Mouse (Mus musculus): Measurements from ENCODE around the gene Impdh2. TPM values are rescaled to one million over a fixed set of nuclear protein-coding genes. Genes with fewer than 3 reads are reported as not detected.
A peak's percentile ranks its signal among the peaks of the same experiment; 100 is the strongest.

Gene Impdh2
- polyA plus RNA-seq (2011; ENCODE audit: insufficient read depth, insufficient read length, low read depth, missing spikeins), result 387 and 445 TPM in 2 replicates

- H3K9ac ChIP-seq (ENCODE audit: low read depth, poor library complexity, severe bottlenecking), result peak within 1 kb of the TSS; percentile 88
- no peaks in the 10 kb centered on the region for H3K27me3 ChIP-seq (ENCODE audit: control insufficient read depth, insufficient read depth, low read length, poor library complexity, severe bottlenecking)
- H3K27ac ChIP-seq (ENCODE audit: insufficient read depth, low read length), result peak within 1 kb of the TSS; percentile 3; the same call in 1 of the 2 replicates
- H3K4me1 ChIP-seq (ENCODE audit: control insufficient read depth, insufficient read depth, low read length), result no peaks in the 10 kb centered on the region
- H3K36me3 ChIP-seq (ENCODE audit: control insufficient read depth, insufficient read depth, low read length, poor library complexity, severe bottlenecking), result peaks cover 72% of the 10 kb centered on the region
- TF ChIP-seq POLR2A (IDR thresholded peaks at IDR 0.05; ENCODE audit: insufficient read depth, low read length), result peak; percentile 80
- peak; percentile 62; the same call in 1 of the 2 replicates for TF ChIP-seq EP300 (IDR thresholded peaks at IDR 0.05; ENCODE audit: insufficient read depth, low read depth, low read length)
- no peak for TF ChIP-seq CTCF (IDR thresholded peaks at IDR 0.05; ENCODE audit: low read depth, low read length)
- no peaks in the 10 kb centered on the region for H3K9me3 ChIP-seq (replicated peaks; ENCODE audit: control insufficient read depth, insufficient read depth, low read length, poor library complexity, severe bottlenecking)
- H3K4me3 ChIP-seq (ENCODE audit: low read depth, low read length), result peak within 1 kb of the TSS; percentile 100
These were observed at the start of gene Impdh2 for GRCm38 (mm10) chr9:108560227-108560841. Gene Impdh2 (plus strand): TSS chr9:108560286.

GRCm38 (mm10) chr9:108516380-108517251 lies 43.5 kb upstream of the Impdh2 start, which contains the start of gene Qrich1:
Gene Qrich1 (plus strand): TSS chr9:108516806.
- Histone ChIP-seq H3K27me3 (ENCODE audit: control insufficient read depth, insufficient read depth, low read length, poor library complexity, severe bottlenecking) (no peaks in the 10 kb centered on the region), H3K9me3 (replicated peaks; ENCODE audit: control insufficient read depth, insufficient read depth, low read length, poor library complexity, severe bottlenecking) (no peaks in the 10 kb centered on the region), H3K9ac (ENCODE audit: low read depth, poor library complexity, severe bottlenecking) (peak within 1 kb of the TSS; percentile 95), H3K4me3 (ENCODE audit: low read depth, low read length) (peak within 1 kb of the TSS; percentile 85), H3K4me1 (ENCODE audit: control insufficient read depth, insufficient read depth, low read length) (no peaks in the 10 kb centered on the region), H3K27ac (ENCODE audit: insufficient read depth, low read length) (peak within 1 kb of the TSS; percentile 74), H3K36me3 (ENCODE audit: control insufficient read depth, insufficient read depth, low read length, poor library complexity, severe bottlenecking) (peaks cover 48% of the 10 kb centered on the region)
- TF ChIP-seq EP300 (IDR thresholded peaks at IDR 0.05; ENCODE audit: insufficient read depth, low read depth, low read length) (no peak), POLR2A (IDR thresholded peaks at IDR 0.05; ENCODE audit: insufficient read depth, low read length) (no peak), CTCF (IDR thresholded peaks at IDR 0.05; ENCODE audit: low read depth, low read length) (no peak)

- H3K4me3 ChIP-seq (ENCODE audit: low read depth, low read length), result peak overlapping the region; percentile 85
- peaks cover 42% of the 10 kb centered on the region for H3K36me3 ChIP-seq (ENCODE audit: control insufficient read depth, insufficient read depth, low read length, poor library complexity, severe bottlenecking)
- H3K9me3 ChIP-seq (replicated peaks; ENCODE audit: control insufficient read depth, insufficient read depth, low read length, poor library complexity, severe bottlenecking), result no peaks in the 10 kb centered on the region
- no peak for TF ChIP-seq CTCF (IDR thresholded peaks at IDR 0.05; ENCODE audit: low read depth, low read length)
- TF ChIP-seq POLR2A (IDR thresholded peaks at IDR 0.05; ENCODE audit: insufficient read depth, low read length), result no peak
- H3K4me1 ChIP-seq (ENCODE audit: control insufficient read depth, insufficient read depth, low read length), result no peaks in the 10 kb centered on the region
- peak overlapping the region; percentile 95 for H3K9ac ChIP-seq (ENCODE audit: low read depth, poor library complexity, severe bottlenecking)
- peak overlapping the region; percentile 62 for H3K27ac ChIP-seq (ENCODE audit: insufficient read depth, low read length)
- no peaks in the 10 kb centered on the region for H3K27me3 ChIP-seq (ENCODE audit: control insufficient read depth, insufficient read depth, low read length, poor library complexity, severe bottlenecking)
These were observed 42.7 kb upstream of the Impdh2 start for GRCm38 (mm10) chr9:108517253-108517930.

- Histone ChIP-seq H3K27ac (ENCODE audit: insufficient read depth, low read length) (peak overlapping the region; percentile 45), H3K9me3 (replicated peaks; ENCODE audit: control insufficient read depth, insufficient read depth, low read length, poor library complexity, severe bottlenecking) (no peaks in the 10 kb centered on the region), H3K9ac (ENCODE audit: low read depth, poor library complexity, severe bottlenecking) (peak overlapping the region; percentile 95), H3K4me3 (ENCODE audit: low read depth, low read length) (peak overlapping the region; percentile 85), H3K27me3 (ENCODE audit: control insufficient read depth, insufficient read depth, low read length, poor library complexity, severe bottlenecking) (no peaks in the 10 kb centered on the region), H3K36me3 (ENCODE audit: control insufficient read depth, insufficient read depth, low read length, poor library complexity, severe bottlenecking) (peaks cover 36% of the 10 kb centered on the region), H3K4me1 (ENCODE audit: control insufficient read depth, insufficient read depth, low read length) (no peaks in the 10 kb centered on the region)
- TF ChIP-seq CTCF (IDR thresholded peaks at IDR 0.05; ENCODE audit: low read depth, low read length) (no peak), EP300 (IDR thresholded peaks at IDR 0.05; ENCODE audit: insufficient read depth, low read depth, low read length) (no peak), POLR2A (IDR thresholded peaks at IDR 0.05; ENCODE audit: insufficient read depth, low read length) (no peak)
These were observed 42.2 kb upstream of the Impdh2 start for GRCm38 (mm10) chr9:108517931-108518332.

- H3K27ac ChIP-seq (ENCODE audit: insufficient read depth, low read length), result no peak overlapping the region
- H3K9me3 ChIP-seq (replicated peaks; ENCODE audit: control insufficient read depth, insufficient read depth, low read length, poor library complexity, severe bottlenecking), result no peaks in the 10 kb centered on the region
- TF ChIP-seq POLR2A (IDR thresholded peaks at IDR 0.05; ENCODE audit: insufficient read depth, low read length) (no peak), CTCF (IDR thresholded peaks at IDR 0.05; ENCODE audit: low read depth, low read length) (no peak), EP300 (IDR thresholded peaks at IDR 0.05; ENCODE audit: insufficient read depth, low read depth, low read length) (no peak)
- H3K9ac ChIP-seq (ENCODE audit: low read depth, poor library complexity, severe bottlenecking), result no peak overlapping the region
- H3K4me1 ChIP-seq (ENCODE audit: control insufficient read depth, insufficient read depth, low read length), result no peaks in the 10 kb centered on the region
- H3K27me3 ChIP-seq (ENCODE audit: control insufficient read depth, insufficient read depth, low read length, poor library complexity, severe bottlenecking), result no peaks in the 10 kb centered on the region
- peaks cover 15% of the 10 kb centered on the region for H3K36me3 ChIP-seq (ENCODE audit: control insufficient read depth, insufficient read depth, low read length, poor library complexity, severe bottlenecking)
- no peak overlapping the region for H3K4me3 ChIP-seq (ENCODE audit: low read depth, low read length)
These were observed 38.5 kb upstream of the Impdh2 start for GRCm38 (mm10) chr9:108521604-108522003.
